Mouse (Mus musculus) heart, postnatal 36 days (tissue): Measurements from ENCODE around the gene Pdxp. TPM values are rescaled to one million over a fixed set of nuclear protein-coding genes. Genes with fewer than 3 reads are reported as not detected.
A peak's percentile ranks its signal among the peaks of the same experiment; 100 is the strongest.

Source experiments
- DNase-seq, 2 experiments: peaks; one replicate each; pipeline ENCODE4 v3.0.0; 2021 to 2022
- intact Hi-C: fragments of 180-260 bp; cut with DNase I; formaldehyde crosslinking; loops from one replicate; pipeline ENCODE4 v1.15.1; 2025
- microRNA-seq, 2 experiments: library from miRNA; unstranded; fragments of <30 nt; microRNA quantifications; one replicate each; pipeline ENCODE4 v1.2.0; 2021; ENCODE audit warnings: borderline number of aligned reads in 2 of 2
- total RNA-seq, 2 experiments: library from RNA; stranded (reverse); gene quantifications; 2 replicates each; pipeline ENCODE4 v1.2.3; 2021

Gene Pdxp
- total RNA-seq, 2 experiments from 2014 or later: 0.60 to 0.78 TPM

DNA sequence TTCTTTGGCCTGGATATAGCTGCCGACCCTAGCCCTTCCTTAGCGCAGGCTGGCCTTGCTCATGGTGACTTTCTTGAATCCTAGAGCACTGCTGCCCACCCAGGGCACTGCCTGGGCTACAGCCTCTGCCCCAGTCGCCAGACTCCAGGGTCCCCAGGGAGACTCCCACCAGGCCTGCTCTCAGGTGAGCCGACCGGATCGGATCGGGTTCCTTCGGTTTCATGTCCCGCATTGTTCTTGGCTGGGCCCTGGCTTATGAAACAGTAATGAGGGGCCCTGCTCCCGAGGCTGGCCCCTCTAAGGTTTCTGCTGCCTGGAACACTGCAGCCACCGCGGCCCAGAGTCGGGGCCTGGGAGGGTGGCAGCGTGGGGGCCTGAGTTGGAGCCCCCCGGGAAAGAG lies 43.3 kb downstream of the Pdxp start:
- no peak for DNase-seq
- intact Hi-C loops: no loop called here

DNA sequence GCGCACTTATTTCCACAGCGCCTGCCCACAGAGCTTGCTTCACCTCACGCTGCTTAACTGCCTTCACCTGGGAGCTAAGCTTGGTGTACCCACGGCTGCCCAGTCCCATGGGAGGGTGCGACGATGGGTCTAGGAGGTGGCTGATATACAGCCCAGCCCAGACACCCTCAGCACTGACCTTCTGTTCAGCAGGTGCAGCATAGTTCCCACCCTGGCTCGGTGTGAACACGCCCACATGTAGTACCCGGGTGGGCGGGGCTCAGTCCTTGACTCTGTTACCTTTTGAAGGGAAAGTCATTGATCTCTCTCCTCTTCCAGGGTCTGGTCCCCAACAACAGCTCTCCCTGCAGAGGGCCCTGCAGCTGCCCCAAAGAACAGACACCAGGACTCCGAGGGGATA lies 45.8 kb downstream of the Pdxp start:
- intact Hi-C loops: no loop called here
- DNase-seq: no peak

DNA sequence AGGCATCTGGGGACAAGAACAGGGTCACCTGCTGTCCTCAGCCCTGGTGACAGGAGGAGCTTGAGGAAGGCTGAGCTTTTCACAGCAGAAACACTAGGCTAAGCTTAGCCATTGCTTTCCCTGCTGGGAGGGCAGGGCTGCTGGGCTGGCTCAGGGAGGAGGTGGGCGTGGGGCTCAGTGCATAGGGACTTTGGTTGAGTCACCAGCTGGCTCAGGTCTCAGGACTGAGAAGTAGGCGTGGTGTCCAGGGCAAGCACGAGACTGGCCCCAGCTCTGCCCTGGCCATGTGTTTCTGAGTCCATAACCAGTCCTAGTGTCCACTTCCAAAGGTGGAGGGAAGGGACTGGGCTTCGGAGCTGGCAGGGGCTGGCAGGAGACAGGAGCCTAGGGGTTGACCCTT lies 46.4 kb downstream of the Pdxp start:
- peak; percentile 58 to 64 for DNase-seq
- intact Hi-C loops: no loop called here

DNA sequence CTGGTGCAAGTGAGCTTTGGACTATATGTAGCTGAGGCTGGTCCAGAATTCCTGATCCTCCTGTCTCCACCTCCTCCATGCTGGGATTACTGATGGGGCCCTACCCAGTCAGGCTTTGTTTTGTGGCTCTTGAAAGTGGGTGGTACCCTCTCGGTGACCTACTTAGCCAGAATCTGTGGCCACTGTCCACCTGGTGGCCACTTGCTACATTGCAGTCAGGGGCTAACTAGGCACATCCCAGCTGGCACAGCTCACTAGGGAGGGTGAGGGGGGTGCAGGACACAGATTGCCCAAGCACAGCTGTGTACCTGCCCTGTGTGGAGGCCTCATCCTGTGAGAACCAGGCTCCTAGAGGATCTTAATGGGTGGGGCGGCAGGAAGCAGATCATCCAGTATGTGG lies 49.2 kb downstream of the Pdxp start:
- DNase-seq: peak; percentile 62 to 74
- intact Hi-C loops: no loop called here

Small RNAs within 50 kb of the gene (microRNA-seq; reads per million reads assigned to microRNA genes)
- gene Mir6955: 0.67 to 1.4 reads per million in 2 experiments

Other genes with a start within 250 kb of the Pdxp start
- 1 to 10 TPM in 1 of 2 experiments, under 1 TPM in 1; 0.75 to 1.5 TPM for gene Elfn2, start 195.1 kb upstream of the Pdxp start, total RNA-seq
- 10 to 100 TPM; 11.2 to 11.8 TPM for gene Mfng, start 140.4 kb upstream of the Pdxp start, total RNA-seq
- gene Card10, start 110.9 kb upstream of the Pdxp start, total RNA-seq: 10 to 100 TPM; 15.4 to 19.0 TPM
- gene Cdc42ep1, start 71.3 kb upstream of the Pdxp start, total RNA-seq: 10 to 100 TPM; 37.6 to 47.6 TPM
- under 1 TPM in 1 of 2 experiments, not detected in 1; 0.56 TPM for gene Lgals2, start 58.4 kb upstream of the Pdxp start, total RNA-seq
- 10 to 100 TPM; 40.3 to 43.2 TPM for gene Gga1, start 36.7 kb upstream of the Pdxp start, total RNA-seq
- not detected for gene Gm49510, start 14.3 kb upstream of the Pdxp start, total RNA-seq
- gene Sh3bp1, start 14.2 kb upstream of the Pdxp start, total RNA-seq: 1 to 10 TPM; 5.8 to 6.5 TPM
- gene Lgals1, start 12.8 kb downstream of the Pdxp start, total RNA-seq: 100 to 1,000 TPM; 180 to 208 TPM
- 10 to 100 TPM; 14.2 to 16.2 TPM for gene Nol12, start 21.0 kb downstream of the Pdxp start, total RNA-seq
- 10 to 100 TPM; 36.7 to 40.3 TPM for gene Triobp, start 33.8 kb downstream of the Pdxp start, total RNA-seq
- gene H1f0, start 114.5 kb downstream of the Pdxp start, total RNA-seq: 100 to 1,000 TPM in 1 of 2 experiments, 10 to 100 TPM in 1; 79.2 to 117 TPM
- gene Galr3, start 128.0 kb downstream of the Pdxp start, total RNA-seq: not detected
- 1 to 10 TPM; 7.7 to 8.1 TPM for gene Ankrd54, start 149.0 kb downstream of the Pdxp start, total RNA-seq
- gene Eif3l, start 161.3 kb downstream of the Pdxp start, total RNA-seq: 10 to 100 TPM; 71.6 to 72.7 TPM
- gene Micall1, start 195.0 kb downstream of the Pdxp start, total RNA-seq: 10 to 100 TPM; 39.0 to 50.1 TPM
- gene Polr2f, start 227.1 kb downstream of the Pdxp start, total RNA-seq: 100 to 1,000 TPM; 132 to 146 TPM
- gene 1700088E04Rik, start 227.3 kb downstream of the Pdxp start, total RNA-seq: 1 to 10 TPM; 1.3 to 2.8 TPM